Mouse (Mus musculus) kidney, embryonic 14.5 days (tissue): Measurements from ENCODE around the gene Hspb2. TPM values are rescaled to one million over a fixed set of nuclear protein-coding genes. Genes with fewer than 3 reads are reported as not detected.
A peak's percentile ranks its signal among the peaks of the same experiment; 100 is the strongest.

Source experiments
- ATAC-seq: fragments of 200-750 bp; cut with Nextera tagmentation; 2 replicates; pipeline ENCODE4 v1.8.0; 2017; ENCODE audit warnings: moderate number of reproducible peaks, mild to moderate bottlenecking, moderate TSS enrichment, moderate library complexity; ENCODE audit not compliant: low FRiP score, low TSS enrichment
- H3K27ac ChIP-seq: fragments of 300-500 bp; sonication (generic); 2 replicates; pipeline ENCODE4 v1.5.1; 2014; ENCODE audit warnings: low read depth, mild to moderate bottlenecking, low read length, moderate library complexity, mixed read lengths
- H3K27me3 ChIP-seq: fragments of 300-500 bp; sonication (generic); 2 replicates; pipeline ENCODE4 v1.6.1; 2014; ENCODE audit warnings: mild to moderate bottlenecking, low read length; ENCODE audit not compliant: control insufficient read depth, insufficient read depth
- H3K36me3 ChIP-seq: fragments of 300-500 bp; sonication (generic); 2 replicates; pipeline ENCODE4 v1.6.1; 2014; ENCODE audit warnings: low read length, mixed read lengths; ENCODE audit not compliant: control insufficient read depth, insufficient read depth
- H3K4me1 ChIP-seq: fragments of 300-500 bp; sonication (generic); 2 replicates; pipeline ENCODE4 v1.6.1; 2014; ENCODE audit warnings: low read length, mixed read lengths; ENCODE audit not compliant: control insufficient read depth, insufficient read depth
- H3K4me2 ChIP-seq: fragments of 300-500 bp; sonication (generic); replicated peaks from 2 replicates; pipeline ENCODE4 v1.6.1; 2014; ENCODE audit warnings: low read depth, mild to moderate bottlenecking, low read length
- H3K4me3 ChIP-seq: fragments of 300-500 bp; sonication (generic); 2 replicates; pipeline ENCODE4 v1.5.1; 2014; ENCODE audit warnings: mild to moderate bottlenecking, low read length
- H3K9ac ChIP-seq: fragments of 300-500 bp; sonication (generic); 2 replicates; pipeline ENCODE4 v1.6.1; 2014; ENCODE audit warnings: low read depth, mild to moderate bottlenecking, low read length, moderate library complexity
- H3K9me3 ChIP-seq: fragments of 300-500 bp; sonication (generic); 2 replicates; pipeline ENCODE4 v1.6.1; 2016; ENCODE audit warnings: low read length; ENCODE audit not compliant: control insufficient read depth
- WGBS: fragments of 180-500 bp; shearing (Covaris S2); extraction: QIAGEN DNeasy Blood & Tissue Kit; methylation state at CpG from one replicate; pipeline ENCODE4 v1.1.7; 2014; 5-methylcytosine and 5-hydroxymethylcytosine counted together
- polyA plus RNA-seq: library from polyadenylated mRNA; unstranded; fragments of >200 nt; fragmentation: Nextera tagmentation; extraction: Ambion mirVana; gene quantifications from 2 replicates; pipeline ENCODE4 v1.2.1, GENCODE M21; 2014

Gene Hspb2
- polyA plus RNA-seq, 1 experiment from 2014 or later, result 0.72 TPM

DNA sequence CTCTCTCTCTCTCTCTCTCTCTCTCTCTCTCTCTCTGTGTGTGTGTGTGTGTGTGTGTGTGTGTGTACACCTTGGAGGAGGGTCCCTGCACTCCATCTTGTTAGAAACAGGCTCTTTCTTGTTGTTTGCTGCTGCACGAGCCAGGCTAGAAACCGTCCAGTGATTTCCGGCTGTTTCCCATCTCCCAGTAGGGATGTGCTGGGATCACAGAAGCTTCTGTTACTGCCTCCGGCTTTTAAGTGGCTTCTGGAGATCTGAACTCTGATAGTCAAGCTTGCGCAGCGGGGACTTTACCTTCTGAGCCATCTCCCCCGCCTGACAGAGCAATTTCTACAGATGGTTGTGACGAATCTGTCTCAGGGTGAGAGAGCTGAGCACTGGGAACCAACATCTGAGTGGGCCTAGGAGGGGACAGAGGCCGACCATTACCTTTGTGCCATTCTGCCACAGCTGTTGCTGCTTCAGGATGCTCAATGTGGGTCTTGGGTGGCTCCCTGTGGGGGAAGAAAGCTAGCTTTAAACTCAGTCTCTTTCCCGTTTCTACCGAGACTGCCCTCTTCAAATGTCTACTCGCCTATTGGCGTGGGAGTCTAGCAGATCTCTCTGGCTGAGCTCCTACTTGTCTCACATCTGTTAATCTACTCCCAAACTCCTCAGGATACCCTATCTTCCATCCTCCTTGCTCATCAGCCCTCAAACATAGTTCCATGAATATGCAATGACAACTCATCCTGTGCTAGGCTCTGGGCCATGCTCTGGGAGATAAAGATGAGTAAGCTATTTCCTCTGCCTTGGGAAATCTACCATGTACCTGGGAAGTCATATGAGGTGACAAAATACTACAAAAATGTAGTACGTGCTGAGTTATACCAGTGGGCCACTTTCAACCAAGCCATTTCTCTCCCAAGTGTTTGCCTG is 11.0 kb downstream of the Hspb2 start:
- no peak overlapping the region for H3K27ac ChIP-seq
- H3K4me2 ChIP-seq, result no peak overlapping the region
- no peaks in the 10 kb centered on the region for H3K9me3 ChIP-seq
- 82% methylated on average over 14 of the region's 14 CpGs for WGBS
- H3K27me3 ChIP-seq, result no peaks in the 10 kb centered on the region
- no peak overlapping the region for H3K4me3 ChIP-seq
- no peak for ATAC-seq
- no peaks in the 10 kb centered on the region for H3K4me1 ChIP-seq
- no peak overlapping the region for H3K9ac ChIP-seq
- no peaks in the 10 kb centered on the region for H3K36me3 ChIP-seq

DNA sequence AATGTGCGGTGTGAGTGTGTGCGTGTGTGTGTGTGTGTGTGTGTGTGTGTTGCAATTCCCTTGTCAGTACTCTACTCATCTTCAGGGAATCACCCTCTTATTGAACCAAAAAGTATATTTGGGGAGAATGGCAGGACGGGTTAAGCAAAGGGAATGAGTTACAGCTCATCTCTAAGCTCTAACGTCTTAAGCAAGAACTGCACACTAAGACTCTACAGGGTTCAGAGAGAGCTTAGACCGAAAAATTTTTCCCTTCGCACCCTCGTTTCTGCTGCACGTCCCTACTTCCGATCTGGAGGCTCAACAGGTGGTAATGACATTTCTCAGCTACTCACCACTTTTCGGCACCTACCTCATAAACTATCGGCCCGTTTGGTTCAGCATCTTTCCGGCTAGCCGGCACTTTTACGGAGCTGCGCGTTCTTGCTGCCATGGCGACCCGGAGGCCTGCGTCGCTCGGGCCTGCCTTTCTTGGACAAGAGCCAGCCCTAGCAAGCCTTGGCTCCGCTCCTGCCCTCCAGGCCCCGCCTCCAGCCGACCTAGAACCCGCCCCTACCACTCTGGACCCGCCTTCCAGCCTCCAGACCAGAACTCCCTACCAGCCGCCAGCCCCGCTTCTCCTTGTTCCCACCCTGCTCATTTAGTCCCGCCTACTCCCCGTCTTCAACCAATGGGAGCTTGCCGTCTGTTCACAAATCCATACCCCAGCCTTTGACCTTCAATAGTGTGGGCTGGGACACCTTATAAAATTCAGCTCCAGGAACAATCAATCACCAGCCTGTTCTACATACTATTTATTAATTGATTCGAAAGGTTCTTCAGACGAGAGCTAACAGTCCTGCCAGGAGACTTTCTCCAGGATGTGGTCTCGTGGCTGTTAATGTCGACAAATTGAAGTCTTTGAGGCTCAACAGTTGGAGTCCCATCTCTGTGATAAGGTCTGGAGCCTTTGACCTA is 13.0 kb downstream of the Hspb2 start, which contains the start of gene Dixdc1:
TSS of gene Dixdc1 (minus strand) at position 604 of the 957 bp plus-strand sequence.
- Histone ChIP-seq H3K9me3 (no peaks in the 10 kb centered on the region), H3K27me3 (no peaks in the 10 kb centered on the region), H3K27ac (no peak within 1 kb of the TSS), H3K9ac (peak within 1 kb of the TSS; percentile 25; the same call in 1 of the 2 replicates), H3K4me3 (peak within 1 kb of the TSS; percentile 32), H3K4me1 (no peaks in the 10 kb centered on the region), H3K4me2 (peak within 1 kb of the TSS; percentile 50), H3K36me3 (no peaks in the 10 kb centered on the region)
- WGBS, result 14% methylated on average over 36 of the region's 36 CpGs
- ATAC-seq, result peak; percentile 99

DNA sequence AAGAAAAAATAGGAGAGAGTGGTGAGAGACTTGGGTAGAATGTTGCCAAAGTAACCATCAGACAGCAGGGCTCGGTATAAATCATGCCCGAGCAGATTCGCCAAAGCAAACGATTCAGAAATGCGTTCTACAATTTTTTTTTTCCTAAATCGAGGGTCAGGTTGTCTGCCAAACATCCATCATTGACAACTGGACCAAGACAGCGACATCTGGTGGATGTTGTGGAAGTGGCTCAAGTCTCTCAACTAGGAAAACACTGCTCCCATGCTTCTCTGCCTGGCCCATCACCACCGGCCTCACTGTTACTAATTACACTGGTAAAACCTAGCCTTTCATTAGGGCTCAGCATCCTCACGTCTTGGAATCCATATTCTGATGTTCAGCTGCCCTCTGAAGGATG is 17.2 kb downstream of the Hspb2 start:
- no peak overlapping the region for H3K27ac ChIP-seq

DNA sequence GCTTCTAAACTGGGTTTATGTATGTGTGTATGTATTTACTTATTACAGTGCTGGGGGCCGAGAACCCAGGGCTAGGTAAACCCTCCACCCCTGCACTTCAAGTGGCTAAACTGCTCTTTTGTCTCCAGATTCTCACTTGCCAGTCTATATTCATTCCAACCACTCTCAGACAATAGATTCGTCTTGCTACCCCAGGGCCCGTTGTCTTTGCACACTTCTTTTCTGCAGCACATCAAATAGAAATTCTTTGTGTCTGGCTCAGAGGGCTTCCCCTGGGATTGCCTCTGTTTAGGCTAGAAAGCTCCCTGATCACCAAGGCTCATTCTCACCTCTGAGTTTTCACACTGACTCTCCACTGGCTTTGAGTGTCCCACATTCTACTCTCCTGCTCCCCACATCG is 19.6 kb downstream of the Hspb2 start:
- Histone ChIP-seq H3K4me3 (no peak overlapping the region), H3K4me2 (no peak overlapping the region), H3K9me3 (no peaks in the 10 kb centered on the region), H3K27me3 (no peaks in the 10 kb centered on the region), H3K4me1 (no peaks in the 10 kb centered on the region), H3K9ac (no peak overlapping the region), H3K27ac (no peak overlapping the region), H3K36me3 (no peaks in the 10 kb centered on the region)
- 7% methylated on average over 4 of the region's 4 CpGs for WGBS
- ATAC-seq, result no peak

More for the DNA sequence above, 17.2 kb downstream of the Hspb2 start:
- ATAC-seq, result no peak
- H3K9ac ChIP-seq, result no peak overlapping the region
- 6% methylated on average over 9 of the region's 9 CpGs for WGBS
- no peaks in the 10 kb centered on the region for H3K36me3 ChIP-seq
- no peaks in the 10 kb centered on the region for H3K27me3 ChIP-seq
- H3K4me3 ChIP-seq, result no peak overlapping the region
- H3K4me2 ChIP-seq, result no peak overlapping the region
- H3K4me1 ChIP-seq, result no peaks in the 10 kb centered on the region
- no peaks in the 10 kb centered on the region for H3K9me3 ChIP-seq

DNA sequence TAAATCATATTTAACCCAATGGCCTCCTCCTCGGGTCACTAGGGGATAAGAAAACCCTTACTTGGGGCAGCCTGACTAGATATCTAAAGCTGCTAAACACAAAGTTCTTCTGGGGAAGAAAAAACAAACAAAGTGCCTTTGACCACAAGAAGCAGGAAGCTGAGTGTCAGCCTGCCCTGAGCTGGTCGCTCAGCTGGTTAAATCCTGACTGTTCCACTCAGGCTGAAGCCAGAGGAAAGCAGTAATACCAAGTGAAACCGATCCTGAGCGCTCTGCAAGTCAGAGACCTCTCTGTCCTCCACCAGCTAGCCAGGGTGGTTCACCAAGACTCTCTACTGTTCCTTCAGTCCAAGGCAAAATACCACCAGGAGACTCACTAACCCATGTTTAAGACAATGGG is 22.6 kb downstream of the Hspb2 start:
- Histone ChIP-seq H3K4me3 (no peak overlapping the region), H3K27ac (no peak overlapping the region)
- WGBS, result 34% methylated on average over 4 of the region's 4 CpGs

DNA sequence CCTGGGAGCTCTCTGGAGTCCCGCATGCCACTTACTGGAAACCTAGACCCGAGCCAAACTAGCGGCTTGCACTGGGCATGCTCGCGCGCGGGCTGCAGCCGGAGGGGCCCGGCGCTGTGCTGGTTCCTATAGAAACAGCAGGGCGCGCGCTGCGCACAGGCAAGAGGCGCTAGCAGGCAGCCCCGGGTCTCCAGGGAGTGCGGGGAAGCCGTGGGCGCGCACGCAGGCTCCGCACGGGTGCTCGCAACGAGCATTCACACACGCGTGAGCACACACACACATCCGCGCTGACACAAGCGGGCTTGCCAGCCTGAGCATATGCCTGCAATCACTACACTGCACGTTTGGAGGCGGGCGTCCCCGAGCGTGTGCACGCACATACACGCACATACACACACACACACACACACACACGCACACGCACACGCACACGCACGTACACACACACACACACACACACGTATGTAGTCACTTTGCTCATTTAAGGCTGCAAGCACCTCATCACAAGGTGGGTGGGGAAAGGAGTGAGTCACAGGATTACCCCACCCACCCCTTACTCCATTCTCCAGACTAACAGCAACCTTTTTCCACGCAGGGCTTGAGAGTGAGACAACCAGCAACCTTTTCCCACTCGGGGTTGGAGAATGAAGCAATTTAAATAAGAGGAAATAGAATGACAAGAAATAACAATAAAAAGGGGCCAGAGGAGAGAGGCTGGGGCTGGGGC is 24.1 kb downstream of the Hspb2 start:
- ATAC-seq, result peak; percentile 96
- Histone ChIP-seq H3K27me3 (no peaks in the 10 kb centered on the region), H3K36me3 (no peaks in the 10 kb centered on the region), H3K27ac (no peak overlapping the region), H3K9ac (peak overlapping the region; percentile 65), H3K9me3 (no peaks in the 10 kb centered on the region), H3K4me1 (peaks cover 4% of the 10 kb centered on the region; the same call in 1 of the 2 replicates), H3K4me3 (peak overlapping the region; percentile 62), H3K4me2 (peak overlapping the region; percentile 74)
- under 1% methylated on average over 45 of the region's 45 CpGs for WGBS

More for the DNA sequence above, 22.6 kb downstream of the Hspb2 start:
- Histone ChIP-seq H3K4me2 (no peak overlapping the region), H3K27me3 (no peaks in the 10 kb centered on the region), H3K4me1 (peaks cover 4% of the 10 kb centered on the region; the same call in 1 of the 2 replicates), H3K36me3 (no peaks in the 10 kb centered on the region), H3K9me3 (no peaks in the 10 kb centered on the region), H3K9ac (no peak overlapping the region)
- no peak for ATAC-seq

DNA sequence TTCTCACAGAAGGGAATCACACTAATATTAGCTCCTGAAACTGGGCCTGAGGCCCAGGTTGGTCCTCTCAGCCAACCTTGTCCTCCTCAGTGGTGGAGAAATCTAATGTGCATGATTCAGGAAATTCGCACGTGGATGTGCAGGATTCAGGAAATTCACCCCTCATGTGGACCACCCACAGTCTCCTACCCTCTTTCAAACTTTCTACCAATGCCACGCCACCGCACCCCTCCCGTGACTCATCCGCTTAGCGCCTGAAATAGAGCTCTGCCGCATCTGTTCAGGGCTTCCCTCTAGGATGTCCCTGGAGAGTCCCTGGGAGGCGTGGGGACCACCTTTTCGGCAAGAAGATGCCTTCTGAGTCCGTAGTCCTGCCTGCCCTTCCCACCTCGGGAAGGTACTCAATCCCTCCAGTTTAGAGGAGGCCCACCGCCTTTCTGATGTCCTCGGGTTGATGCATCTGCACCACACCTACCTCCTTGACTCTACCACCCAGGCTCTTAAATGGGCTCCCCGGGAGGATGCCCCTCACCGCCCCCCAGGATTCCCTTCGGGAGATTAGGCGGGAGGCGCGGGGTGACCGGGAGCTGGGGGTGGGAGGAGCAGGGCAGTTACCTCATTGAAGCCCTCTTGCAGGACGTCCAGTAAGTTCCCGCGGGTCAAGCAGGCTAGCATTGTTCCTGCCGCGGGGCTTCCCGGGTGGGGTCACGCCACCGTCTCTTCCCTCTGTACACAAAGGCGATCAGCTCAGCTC is 24.8 kb downstream of the Hspb2 start:
- Histone ChIP-seq H3K36me3 (no peaks in the 10 kb centered on the region), H3K4me3 (peak overlapping the region; percentile 62), H3K27me3 (no peaks in the 10 kb centered on the region), H3K4me1 (peaks cover 4% of the 10 kb centered on the region; the same call in 1 of the 2 replicates), H3K9me3 (no peaks in the 10 kb centered on the region), H3K27ac (no peak overlapping the region), H3K4me2 (peak overlapping the region; percentile 74), H3K9ac (peak overlapping the region; percentile 65)
- ATAC-seq, result peak; percentile 65
- WGBS, result 3% methylated on average over 30 of the region's 30 CpGs
